20 mouse cellular contexts compared by ENCODE assay signal in genomic region chr2:114734861-114735569, GRCm38 (mm10).
DNase-seq lines count a peak whose midpoint lies in the region; ATAC-seq and TF ChIP-seq lines count a peak whose summit lies in the region.
"Had no signal": no experiment of that assay in that cellular context is flagged by ENCODE, and none has a peak within 500 bp of the region (broad histone marks: within the 10 kb centered on the region; RNA-seq: fewer than 3 reads in every experiment).

No protein-coding gene starts in this region.

- H3K4me3 ChIP-seq in hindbrain, postnatal 0 days (ENCODE audit: low read length): no peak overlapping the region
- no peak overlapping the region for H3K4me3 ChIP-seq in hindbrain, embryonic 12.5 days
- H3K4me3 ChIP-seq in embryonic facial prominence, embryonic 15.5 days (replicated peaks): no peak overlapping the region
- H3K4me3 ChIP-seq: erythroblast, embryonic 14.5 days; heart, adult 2 months; hindbrain, embryonic 10.5 days; limb, embryonic 10.5 days; midbrain, embryonic 10.5 days; neural tube, embryonic 12.5 days had no signal

- TF ChIP-seq CTCF in hindbrain, postnatal 0 days (IDR thresholded peaks at IDR 0.05; ENCODE audit: low read depth): no peak

- no peak overlapping the region for H3K9ac ChIP-seq in hindbrain, postnatal 0 days (replicated peaks; ENCODE audit: low read length)
- no peak overlapping the region for H3K9ac ChIP-seq in hindbrain, embryonic 12.5 days
- no peak overlapping the region for H3K9ac ChIP-seq in embryonic facial prominence, embryonic 15.5 days
- H3K9ac ChIP-seq: neural tube, embryonic 12.5 days had no signal

- H3K27me3 ChIP-seq in hindbrain, postnatal 0 days (ENCODE audit: insufficient read depth, low read length): no peaks in the 10 kb centered on the region
- no peaks in the 10 kb centered on the region for H3K27me3 ChIP-seq in hindbrain, embryonic 12.5 days
- H3K27me3 ChIP-seq in embryonic facial prominence, embryonic 15.5 days: no peaks in the 10 kb centered on the region
- H3K27me3 ChIP-seq: neural tube, embryonic 12.5 days had no signal

- no peaks in the 10 kb centered on the region for H3K36me3 ChIP-seq in hindbrain, postnatal 0 days (ENCODE audit: insufficient read depth, low read length)
- H3K36me3 ChIP-seq in hindbrain, embryonic 12.5 days: no peaks in the 10 kb centered on the region
- no peaks in the 10 kb centered on the region for H3K36me3 ChIP-seq in embryonic facial prominence, embryonic 15.5 days
- H3K36me3 ChIP-seq: hindbrain, embryonic 10.5 days; limb, embryonic 10.5 days; midbrain, embryonic 10.5 days; neural tube, embryonic 12.5 days had no signal

- no peak for ATAC-seq in hindbrain, postnatal 0 days
- ATAC-seq in hindbrain, embryonic 12.5 days (ENCODE audit: low FRiP score): no peak
- 0 out of 2 replicates have a peak, but pooled peaks have one; percentile 73 for ATAC-seq in embryonic facial prominence, embryonic 15.5 days (ENCODE audit: insufficient number of reproducible peaks, low FRiP score, low TSS enrichment, low read depth)

- DNase-seq in hindbrain, postnatal 0 days (ENCODE audit: low spot score): peak; percentile 28
- DNase-seq in retina, postnatal 1 day: peak; percentile 5
- DNase-seq in retina, embryonic 14.5 days (ENCODE audit: low spot score): no peak
- DNase-seq in lung, postnatal 36 days: peak; percentile 29
- DNase-seq in ovary, adult 18-20 months (ENCODE audit: low spot score): no peak
- DNase-seq in left cerebral cortex, postnatal 36 days (ENCODE audit: low spot score in 2 of 2): no peak
- DNase-seq: adrenal gland, adult 8-10 months; cerebellum, adult 9-11 months; gastrocnemius, postnatal 10 days; heart, adult 2 months; spleen, adult 18-20 months; thymus, postnatal 4 days had no signal

- no peak overlapping the region for H3K27ac ChIP-seq in hindbrain, postnatal 0 days
- no peak overlapping the region for H3K27ac ChIP-seq in hindbrain, embryonic 12.5 days
- no peak overlapping the region for H3K27ac ChIP-seq in embryonic facial prominence, embryonic 15.5 days (replicated peaks)
- H3K27ac ChIP-seq: heart, adult 2 months; hindbrain, embryonic 10.5 days; limb, embryonic 10.5 days; midbrain, embryonic 10.5 days; neural tube, embryonic 12.5 days had no signal

- H3K9me3 ChIP-seq in hindbrain, postnatal 0 days (ENCODE audit: low read length): no peaks in the 10 kb centered on the region
- H3K9me3 ChIP-seq in hindbrain, embryonic 12.5 days (replicated peaks): no peaks in the 10 kb centered on the region
- H3K9me3 ChIP-seq in embryonic facial prominence, embryonic 15.5 days (replicated peaks): no peaks in the 10 kb centered on the region
- H3K9me3 ChIP-seq: hindbrain, embryonic 10.5 days; limb, embryonic 10.5 days; midbrain, embryonic 10.5 days; neural tube, embryonic 12.5 days had no signal

- WGBS in hindbrain, postnatal 0 days: 47% methylated on average over 4 of the region's 4 CpGs
- 76% methylated on average over 4 of the region's 4 CpGs for WGBS in hindbrain, embryonic 12.5 days
- 26% methylated on average over 4 of the region's 4 CpGs for WGBS in embryonic facial prominence, embryonic 15.5 days

- intact Hi-C loops in left cerebral cortex, postnatal 36 days (cut with DNase I): no loop called here

- no peak overlapping the region for H3K4me2 ChIP-seq in hindbrain, postnatal 0 days (ENCODE audit: low read depth, low read length)
- H3K4me2 ChIP-seq in hindbrain, embryonic 12.5 days (replicated peaks): no peak overlapping the region
- no peak overlapping the region for H3K4me2 ChIP-seq in embryonic facial prominence, embryonic 15.5 days (replicated peaks)
- H3K4me2 ChIP-seq: liver, embryonic 11.5 days; neural tube, embryonic 12.5 days had no signal

- H3K4me1 ChIP-seq in hindbrain, postnatal 0 days (ENCODE audit: insufficient read depth, low read length): no peaks in the 10 kb centered on the region
- no peaks in the 10 kb centered on the region for H3K4me1 ChIP-seq in hindbrain, embryonic 12.5 days
- H3K4me1 ChIP-seq in embryonic facial prominence, embryonic 15.5 days: peaks cover 7% of the 10 kb centered on the region; the same call in 1 of the 2 replicates
- H3K4me1 ChIP-seq: hindbrain, embryonic 10.5 days; midbrain, embryonic 10.5 days; neural tube, embryonic 12.5 days had no signal

Comparison
In these comparisons a context has a peak if more than half of its experiments do, and no peak if none do; other contexts are left out.
1. DNase-seq: peak in hindbrain, postnatal 0 days (single experiment), retina, postnatal 1 day (single experiment) and lung, postnatal 36 days (single experiment); none in retina, embryonic 14.5 days (single experiment), ovary, adult 18-20 months (single experiment) and left cerebral cortex, postnatal 36 days (0 of 2).